Mouse (Mus musculus): Measurements from ENCODE around the gene Gm9964.
A peak's percentile ranks its signal among the peaks of the same experiment; 100 is the strongest.
"Not testable (repeated sequence)": the region's sequence is repeated elsewhere in the genome, so short reads cannot be mapped to it uniquely, and the experiment has no call there.

The Gm9964 gene

GRCm38 (mm10) chr11:79299719-79300431 is 3.2 kb upstream of the Gm9964 start:
- DNase-seq (ENCODE audit: low read depth, low spot score): no peak

- peak; percentile 69 for DNase-seq (ENCODE audit: low read depth, low spot score)
These were observed 539 bp downstream of the Gm9964 start for GRCm38 (mm10) chr11:79296167-79296566.

- DNase-seq (ENCODE audit: low read depth, low spot score): no peak
These were observed 2.7 kb downstream of the Gm9964 start for GRCm38 (mm10) chr11:79293971-79294370.

GRCm38 (mm10) chr11:79293025-79293424 is 3.7 kb downstream of the Gm9964 start:
- DNase-seq (ENCODE audit: low read depth, low spot score): peak; percentile 61

GRCm38 (mm10) chr11:79292130-79292529 is 4.6 kb downstream of the Gm9964 start:
- DNase-seq (ENCODE audit: low read depth, low spot score): peak; percentile 53

GRCm38 (mm10) chr11:79291651-79292050 is 5.1 kb downstream of the Gm9964 start:
- DNase-seq (ENCODE audit: low read depth, low spot score): no peak

GRCm38 (mm10) chr11:79290473-79290872 is 6.2 kb downstream of the Gm9964 start:
- DNase-seq (ENCODE audit: low read depth, low spot score): no peak

- DNase-seq (ENCODE audit: low read depth, low spot score): no peak
These were observed 7.6 kb downstream of the Gm9964 start for GRCm38 (mm10) chr11:79288913-79289640.

- DNase-seq (ENCODE audit: low read depth, low spot score): no peak
These were observed 8.3 kb downstream of the Gm9964 start for GRCm38 (mm10) chr11:79288278-79288843.

- DNase-seq (ENCODE audit: low read depth, low spot score): no peak
These were observed 9.3 kb downstream of the Gm9964 start for GRCm38 (mm10) chr11:79287447-79287846.

GRCm38 (mm10) chr11:79286305-79286799 is 10.4 kb downstream of the Gm9964 start:
- no peak for DNase-seq (ENCODE audit: low read depth, low spot score)

- no peak for DNase-seq (ENCODE audit: low read depth, low spot score)
These were observed 13.2 kb downstream of the Gm9964 start for GRCm38 (mm10) chr11:79283350-79284030.

- DNase-seq (ENCODE audit: low read depth, low spot score): no peak
These were observed 15.3 kb downstream of the Gm9964 start for GRCm38 (mm10) chr11:79281396-79281795.

GRCm38 (mm10) chr11:79279732-79280405 is 16.8 kb downstream of the Gm9964 start:
- DNase-seq (ENCODE audit: low read depth, low spot score): no peak

- DNase-seq (ENCODE audit: low read depth, low spot score): no peak
These were observed 22.9 kb downstream of the Gm9964 start for GRCm38 (mm10) chr11:79273757-79274156.

GRCm38 (mm10) chr11:79273039-79273438 is 23.7 kb downstream of the Gm9964 start:
- DNase-seq (ENCODE audit: low read depth, low spot score): no peak

GRCm38 (mm10) chr11:79267171-79267570 is 29.5 kb downstream of the Gm9964 start:
- DNase-seq (ENCODE audit: low read depth, low spot score): no peak

GRCm38 (mm10) chr11:79264376-79264775 is 32.3 kb downstream of the Gm9964 start:
- peak; percentile 49 for DNase-seq (ENCODE audit: low read depth, low spot score)

GRCm38 (mm10) chr11:79260126-79260525 is 36.6 kb downstream of the Gm9964 start:
- not testable (repeated sequence) for DNase-seq (ENCODE audit: low read depth, low spot score)

GRCm38 (mm10) chr11:79258738-79259137 is 38.0 kb downstream of the Gm9964 start:
- DNase-seq (ENCODE audit: low read depth, low spot score): no peak

GRCm38 (mm10) chr11:79254391-79255098 is 42.2 kb downstream of the Gm9964 start, which contains the start of gene Wsb1:
Wsb1 (minus strand) TSS chr11:79254671.
- DNase-seq (ENCODE audit: low read depth, low spot score): peak; percentile 94
